Mouse (Mus musculus) liver, postnatal 0 days (tissue): ENCODE results near the gene 5830411N06Rik. TPM values are rescaled to one million over a fixed set of nuclear protein-coding genes. Genes with fewer than 3 reads are reported as not detected.

Experiments
- ATAC-seq: fragments of 200-750 bp; cut with Nextera tagmentation; 2 replicates; pipeline ENCODE4 v1.8.0; 2017; ENCODE audit warnings: mild to moderate bottlenecking, moderate library complexity
- DNase-seq: peaks from one replicate; pipeline ENCODE4 v3.0.0-alpha.2; 2016
- H3K27ac ChIP-seq: fragments of 300-500 bp; sonication (generic); 2 replicates; pipeline ENCODE4 v1.5.1; 2014; ENCODE audit warnings: antibody characterized with exemption, moderate library complexity, mild to moderate bottlenecking, low read depth
- H3K27me3 ChIP-seq: fragments of 300-500 bp; sonication (generic); 2 replicates; pipeline ENCODE4 v1.6.1; 2014; ENCODE audit warnings: low read length, control low read depth, mixed read lengths; ENCODE audit not compliant: insufficient read depth
- H3K36me3 ChIP-seq: fragments of 300-500 bp; sonication (generic); replicated peaks from 2 replicates; pipeline ENCODE4 v1.6.1; 2014; ENCODE audit warnings: mild to moderate bottlenecking, control low read depth, low read length, moderate library complexity, mixed read lengths; ENCODE audit not compliant: insufficient read depth
- H3K4me1 ChIP-seq: fragments of 300-500 bp; sonication (generic); 2 replicates; pipeline ENCODE4 v1.6.1; 2014; ENCODE audit warnings: antibody characterized with exemption, mild to moderate bottlenecking, control low read depth; ENCODE audit not compliant: insufficient read depth
- H3K4me2 ChIP-seq: fragments of 300-500 bp; sonication (generic); 2 replicates; pipeline ENCODE4 v1.6.1; 2014; ENCODE audit warnings: low read depth, mild to moderate bottlenecking, low read length, moderate library complexity, mixed read lengths
- H3K4me3 ChIP-seq: fragments of 300-500 bp; sonication (generic); 2 replicates; pipeline ENCODE4 v1.5.1; 2014; ENCODE audit warnings: low read depth, low read length
- H3K9ac ChIP-seq: fragments of 300-500 bp; sonication (generic); replicated peaks from 2 replicates; pipeline ENCODE4 v1.6.1; 2014; ENCODE audit warnings: mild to moderate bottlenecking, moderate library complexity
- H3K9me3 ChIP-seq: fragments of 300-500 bp; sonication (generic); 2 replicates; pipeline ENCODE4 v1.6.1; 2016; ENCODE audit warnings: mild to moderate bottlenecking, control low read depth, low read length, mixed read lengths
- CTCF ChIP-seq: sonication (generic); IDR thresholded peaks from 2 replicates; pipeline ENCODE4 v1.5.1; 2016; ENCODE audit warnings: antibody characterized with exemption, low read depth
- EP300 ChIP-seq: IDR thresholded peaks from 2 replicates; pipeline ENCODE4 v1.6.1; 2016; ENCODE audit warnings: antibody characterized with exemption, low read depth, mild to moderate bottlenecking
- WGBS: fragments of 180-500 bp; shearing (Covaris S2); extraction: QIAGEN DNeasy Blood & Tissue Kit; methylation state at CpG from one replicate; pipeline ENCODE4 v1.1.7; 2014; ENCODE audit not compliant: insufficient replicate concordance; 5-methylcytosine and 5-hydroxymethylcytosine counted together
- polyA plus RNA-seq: library from polyadenylated mRNA; unstranded; fragments of >200 nt; fragmentation: Nextera tagmentation; extraction: Ambion mirVana; gene quantifications from 2 replicates; pipeline ENCODE4 v1.2.1, GENCODE M21; 2015

5830411N06Rik gene
- polyA plus RNA-seq, 1 experiment from 2014 or later = not detected

DNA sequence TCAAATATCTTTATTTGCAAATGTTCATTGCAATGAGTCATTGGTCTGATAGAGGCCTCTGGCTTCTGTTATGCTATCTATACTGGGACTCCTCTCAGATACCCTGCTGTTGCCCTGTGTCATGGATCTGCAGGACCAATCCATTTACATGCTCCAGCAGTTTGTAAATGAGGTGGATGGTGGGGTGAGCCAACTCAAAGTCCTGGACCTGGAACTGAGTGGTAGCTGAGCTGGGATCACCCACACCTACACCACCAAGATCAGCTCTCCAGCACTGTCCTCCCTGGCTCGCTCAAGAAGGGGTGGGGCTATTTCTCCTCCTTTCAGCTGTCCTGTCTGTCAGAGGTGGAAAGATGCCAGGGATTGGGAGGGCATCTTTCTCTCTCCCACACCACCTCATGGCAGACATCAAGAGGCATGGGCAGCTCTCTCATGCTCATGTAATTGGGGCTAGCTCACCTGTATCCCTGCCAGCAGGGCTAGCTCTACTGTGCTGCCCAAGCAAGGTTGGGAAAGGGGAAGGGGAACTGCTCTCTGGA lies 82.8 kb downstream of the 5830411N06Rik start:
- Histone ChIP-seq H3K27ac (no peak overlapping the region), H3K4me1 (no peaks in the 10 kb centered on the region), H3K9me3 (no peaks in the 10 kb centered on the region), H3K4me2 (no peak overlapping the region), H3K36me3 (no peaks in the 10 kb centered on the region), H3K4me3 (no peak overlapping the region), H3K27me3 (no peaks in the 10 kb centered on the region), H3K9ac (no peak overlapping the region)
- 40% methylated on average over 1 of the region's 1 CpGs for WGBS
- ATAC-seq (no peak), DNase-seq (no peak)
- TF ChIP-seq CTCF = no peak

DNA sequence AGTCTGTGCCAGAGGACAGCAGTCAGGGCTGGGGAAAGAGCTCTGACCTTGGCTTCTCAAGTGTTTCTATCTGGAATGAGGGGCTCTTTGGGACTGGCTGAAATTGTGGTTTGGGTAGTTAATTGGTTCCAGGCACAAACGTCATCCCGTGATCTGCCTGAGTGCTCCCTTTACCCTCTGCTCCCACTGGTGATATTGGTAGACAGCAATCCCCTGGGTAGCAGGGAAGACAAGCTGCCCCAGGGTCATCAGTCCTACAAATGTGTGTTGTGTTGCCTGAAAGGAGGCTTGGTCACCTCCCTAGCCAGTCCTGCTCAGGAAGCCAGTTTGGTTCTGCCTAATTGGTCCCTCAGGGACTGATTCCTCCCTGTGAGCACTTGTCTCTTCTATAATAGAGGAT lies 86.6 kb downstream of the 5830411N06Rik start, which contains the start of gene Olfr527:
Olfr527 (plus strand) TSS at position 301 of the 400 bp plus-strand sequence.
- WGBS = 86% methylated on average over 2 of the region's 2 CpGs
- Histone ChIP-seq H3K36me3 (no peaks in the 10 kb centered on the region), H3K4me1 (no peaks in the 10 kb centered on the region), H3K9me3 (no peaks in the 10 kb centered on the region), H3K27me3 (no peaks in the 10 kb centered on the region), H3K9ac (no peak within 1 kb of the TSS), H3K4me3 (no peak within 1 kb of the TSS), H3K4me2 (no peak within 1 kb of the TSS), H3K27ac (no peak within 1 kb of the TSS)
- ATAC-seq (no peak), DNase-seq (no peak)
- TF ChIP-seq EP300 (no peak), CTCF (no peak)

Other genes with a start within 250 kb of the 5830411N06Rik start
- gene Zfp511, start 210.9 kb upstream of the 5830411N06Rik start, polyA plus RNA-seq = 10.5 and 10.7 TPM in 2 replicates
- gene Tubgcp2, start 210.6 kb upstream of the 5830411N06Rik start, polyA plus RNA-seq = 14.2 and 16.0 TPM in 2 replicates
- not detected in 2 replicates for gene Msx3, start 198.2 kb upstream of the 5830411N06Rik start, polyA plus RNA-seq
- 0.29 and 0.47 TPM in 2 replicates for gene Caly, start 164.7 kb upstream of the 5830411N06Rik start, polyA plus RNA-seq
- gene Prap1, start 153.9 kb upstream of the 5830411N06Rik start, polyA plus RNA-seq = not detected in 2 replicates
- gene Fuom, start 144.8 kb upstream of the 5830411N06Rik start, polyA plus RNA-seq = 75.8 and 88.9 TPM in 2 replicates
- gene Paox, start 131.5 kb upstream of the 5830411N06Rik start, polyA plus RNA-seq = 14.0 and 17.5 TPM in 2 replicates
- 194 and 203 TPM in 2 replicates for gene Echs1, start 130.8 kb upstream of the 5830411N06Rik start, polyA plus RNA-seq
- 17.9 and 18.4 TPM in 2 replicates for gene Mtg1, start 109.7 kb upstream of the 5830411N06Rik start, polyA plus RNA-seq
- gene Sprn, start 92.4 kb upstream of the 5830411N06Rik start, polyA plus RNA-seq = 0.08 TPM in 2 replicates
- gene Olfr522, start 82.5 kb upstream of the 5830411N06Rik start, polyA plus RNA-seq = not detected in 2 replicates
- not detected in 2 replicates for gene Olfr523, start 74.1 kb upstream of the 5830411N06Rik start, polyA plus RNA-seq
- not detected in 2 replicates for gene Olfr524, start 41.3 kb upstream of the 5830411N06Rik start, polyA plus RNA-seq
- 0.04 TPM in 1 of 2 replicates, not detected in the other for gene Cd163l1, start 29.0 kb upstream of the 5830411N06Rik start, polyA plus RNA-seq
- gene Olfr525, start 73.6 kb downstream of the 5830411N06Rik start, polyA plus RNA-seq = not detected in 2 replicates
- not detected in 2 replicates for gene Olfr527, start 86.7 kb downstream of the 5830411N06Rik start, polyA plus RNA-seq
- not detected in 2 replicates for gene Olfr60, start 114.4 kb downstream of the 5830411N06Rik start, polyA plus RNA-seq
- not detected in 2 replicates for gene Olfr530, start 129.0 kb downstream of the 5830411N06Rik start, polyA plus RNA-seq
- not detected in 2 replicates for gene Olfr531, start 155.6 kb downstream of the 5830411N06Rik start, polyA plus RNA-seq
- gene Olfr532, start 174.4 kb downstream of the 5830411N06Rik start, polyA plus RNA-seq = not detected in 2 replicates
- gene Olfr533, start 216.1 kb downstream of the 5830411N06Rik start, polyA plus RNA-seq = not detected in 2 replicates
- gene Olfr535, start 236.9 kb downstream of the 5830411N06Rik start, polyA plus RNA-seq = not detected in 2 replicates